Mouse (Mus musculus): ENCODE results near the gene Bcor. TPM values are rescaled to one million over a fixed set of nuclear protein-coding genes. Genes with fewer than 3 reads are reported as not detected.

The Bcor gene
- polyA plus RNA-seq, 1 experiment from 2014 or later, result 4.2 TPM

GRCm38 (mm10) chrX:12067031-12067430, 93.1 kb downstream of the Bcor start:
- Histone ChIP-seq H3K36me3 (ENCODE audit: control insufficient read depth, insufficient read depth) (no peaks in the 10 kb centered on the region), H3K4me3 (ENCODE audit: low read depth, low read length) (no peak overlapping the region), H3K9ac (ENCODE audit: low read depth, low read length) (no peak overlapping the region), H3K27me3 (replicated peaks; ENCODE audit: control insufficient read depth, insufficient read depth, low read length) (no peaks in the 10 kb centered on the region), H3K27ac (ENCODE audit: low read depth, low read length) (no peak overlapping the region), H3K9me3 (ENCODE audit: control insufficient read depth) (no peaks in the 10 kb centered on the region), H3K4me1 (replicated peaks; ENCODE audit: control insufficient read depth, insufficient read depth, low read length) (peaks cover 3% of the 10 kb centered on the region; the same call in 1 of the 2 replicates), H3K4me2 (replicated peaks; ENCODE audit: low read depth) (no peak overlapping the region)
- no peak for TF ChIP-seq CTCF (IDR thresholded peaks at IDR 0.05; ENCODE audit: low read depth)
- WGBS, result 41% methylated on average over 6 of the region's 6 CpGs
- ATAC-seq, result no peak

DNA sequence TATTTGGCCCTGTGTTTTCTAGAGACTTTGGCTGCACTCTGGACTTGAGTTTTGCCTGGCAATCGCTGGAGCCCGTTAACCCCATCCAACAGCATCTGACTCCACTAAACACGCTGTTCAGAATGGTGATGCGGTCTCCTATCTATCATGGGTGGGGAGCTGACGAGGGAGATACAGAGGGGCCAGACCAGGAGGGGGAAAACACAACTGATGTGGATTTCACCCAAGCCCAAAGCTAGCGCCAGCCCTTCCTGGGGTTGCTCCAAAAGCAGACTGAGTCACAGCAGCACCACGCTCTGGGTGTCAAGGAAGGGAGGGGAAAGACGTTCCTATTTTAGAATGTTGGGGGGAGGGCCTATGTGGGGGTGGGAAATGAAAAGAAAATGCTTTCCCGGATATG, 94.4 kb downstream of the Bcor start:
- no peaks in the 10 kb centered on the region for H3K4me1 ChIP-seq (replicated peaks; ENCODE audit: control insufficient read depth, insufficient read depth, low read length)
- no peak for TF ChIP-seq CTCF (IDR thresholded peaks at IDR 0.05; ENCODE audit: low read depth)
- H3K9ac ChIP-seq (ENCODE audit: low read depth, low read length), result no peak overlapping the region
- ATAC-seq, result no peak
- no peaks in the 10 kb centered on the region for H3K27me3 ChIP-seq (replicated peaks; ENCODE audit: control insufficient read depth, insufficient read depth, low read length)
- H3K27ac ChIP-seq (ENCODE audit: low read depth, low read length), result no peak overlapping the region
- H3K4me2 ChIP-seq (replicated peaks; ENCODE audit: low read depth), result no peak overlapping the region
- no peaks in the 10 kb centered on the region for H3K9me3 ChIP-seq (ENCODE audit: control insufficient read depth)
- H3K36me3 ChIP-seq (ENCODE audit: control insufficient read depth, insufficient read depth), result no peaks in the 10 kb centered on the region
- 39% methylated on average over 9 of the region's 9 CpGs for WGBS
- H3K4me3 ChIP-seq (ENCODE audit: low read depth, low read length), result no peak overlapping the region

DNA sequence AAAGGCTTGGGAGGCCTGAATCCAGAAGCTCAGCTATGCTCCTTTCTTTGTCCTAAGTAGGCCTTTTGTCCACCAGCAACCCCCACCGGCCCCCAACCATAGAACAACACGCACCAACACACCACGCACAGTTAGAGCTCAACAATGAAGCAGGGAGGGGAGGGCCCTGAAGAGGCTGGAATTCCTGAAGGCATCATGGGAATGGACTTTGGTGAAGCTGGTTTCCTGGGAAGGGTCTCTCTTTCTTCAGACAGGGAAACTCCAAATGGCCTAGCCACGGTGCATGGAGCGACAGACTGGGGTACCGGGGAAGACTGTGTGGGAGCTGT, 97.3 kb downstream of the Bcor start:
- H3K4me2 ChIP-seq (replicated peaks; ENCODE audit: low read depth), result no peak overlapping the region
- H3K27ac ChIP-seq (ENCODE audit: low read depth, low read length), result no peak overlapping the region

GRCm38 (mm10) chrX:12062121-12062931, 97.8 kb downstream of the Bcor start:
- TF ChIP-seq CTCF (IDR thresholded peaks at IDR 0.05; ENCODE audit: low read depth), result no peak
- 40% methylated on average over 24 of the region's 24 CpGs for WGBS
- H3K27ac ChIP-seq (ENCODE audit: low read depth, low read length), result no peak overlapping the region
- no peaks in the 10 kb centered on the region for H3K27me3 ChIP-seq (replicated peaks; ENCODE audit: control insufficient read depth, insufficient read depth, low read length)
- H3K4me3 ChIP-seq (ENCODE audit: low read depth, low read length), result no peak overlapping the region
- H3K9ac ChIP-seq (ENCODE audit: low read depth, low read length), result no peak overlapping the region
- H3K4me2 ChIP-seq (replicated peaks; ENCODE audit: low read depth), result no peak overlapping the region
- H3K36me3 ChIP-seq (ENCODE audit: control insufficient read depth, insufficient read depth), result peaks cover 7% of the 10 kb centered on the region; the same call in 1 of the 2 replicates
- H3K9me3 ChIP-seq (ENCODE audit: control insufficient read depth), result no peaks in the 10 kb centered on the region
- H3K4me1 ChIP-seq (replicated peaks; ENCODE audit: control insufficient read depth, insufficient read depth, low read length), result no peaks in the 10 kb centered on the region
- no peak for ATAC-seq

More for the DNA sequence above, 97.3 kb downstream of the Bcor start:
- no peaks in the 10 kb centered on the region for H3K9me3 ChIP-seq (ENCODE audit: control insufficient read depth)
- no peaks in the 10 kb centered on the region for H3K4me1 ChIP-seq (replicated peaks; ENCODE audit: control insufficient read depth, insufficient read depth, low read length)
- WGBS, result 59% methylated on average over 6 of the region's 6 CpGs
- H3K4me3 ChIP-seq (ENCODE audit: low read depth, low read length), result no peak overlapping the region
- no peak for ATAC-seq
- H3K36me3 ChIP-seq (ENCODE audit: control insufficient read depth, insufficient read depth), result peaks cover 7% of the 10 kb centered on the region; the same call in 1 of the 2 replicates
- no peaks in the 10 kb centered on the region for H3K27me3 ChIP-seq (replicated peaks; ENCODE audit: control insufficient read depth, insufficient read depth, low read length)
- TF ChIP-seq CTCF (IDR thresholded peaks at IDR 0.05; ENCODE audit: low read depth), result no peak
- H3K9ac ChIP-seq (ENCODE audit: low read depth, low read length), result no peak overlapping the region

- no peak overlapping the region for H3K4me3 ChIP-seq (ENCODE audit: low read depth, low read length)
- no peak overlapping the region for H3K4me2 ChIP-seq (replicated peaks; ENCODE audit: low read depth)
- no peak overlapping the region for H3K27ac ChIP-seq (ENCODE audit: low read depth, low read length)
- ATAC-seq, result no peak
- TF ChIP-seq CTCF (IDR thresholded peaks at IDR 0.05; ENCODE audit: low read depth), result no peak
- no peak overlapping the region for H3K9ac ChIP-seq (ENCODE audit: low read depth, low read length)
- no peaks in the 10 kb centered on the region for H3K9me3 ChIP-seq (ENCODE audit: control insufficient read depth)
- H3K27me3 ChIP-seq (replicated peaks; ENCODE audit: control insufficient read depth, insufficient read depth, low read length), result no peaks in the 10 kb centered on the region
- no peaks in the 10 kb centered on the region for H3K4me1 ChIP-seq (replicated peaks; ENCODE audit: control insufficient read depth, insufficient read depth, low read length)
- H3K36me3 ChIP-seq (ENCODE audit: control insufficient read depth, insufficient read depth), result peaks cover 7% of the 10 kb centered on the region; the same call in 1 of the 2 replicates
- WGBS, result 67% methylated on average over 3 of the region's 3 CpGs
Observed at GRCm38 (mm10) chrX:12060848-12061247, 99.3 kb downstream of the Bcor start.

DNA sequence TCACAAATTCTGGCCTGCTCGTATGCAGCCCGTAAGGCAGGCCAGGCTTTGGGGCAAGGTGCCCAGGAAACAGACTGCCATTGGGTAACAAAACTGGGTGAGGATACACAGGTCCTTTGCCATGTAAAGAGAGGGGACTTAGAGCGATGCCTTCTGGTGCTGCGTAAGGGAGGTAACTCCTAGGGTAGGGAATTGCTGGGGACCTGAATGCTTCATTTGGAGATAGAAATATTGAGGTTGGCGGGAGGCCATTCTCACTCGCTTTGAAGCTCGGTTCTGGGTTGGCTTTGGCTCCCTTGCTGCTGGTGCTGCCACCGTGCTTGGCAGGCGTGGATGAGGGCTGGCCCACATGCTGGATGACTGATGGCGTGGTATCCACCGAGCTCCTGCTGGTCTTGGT, 102.9 kb downstream of the Bcor start:
- H3K27me3 ChIP-seq (replicated peaks; ENCODE audit: control insufficient read depth, insufficient read depth, low read length), result no peaks in the 10 kb centered on the region
- no peak overlapping the region for H3K4me3 ChIP-seq (ENCODE audit: low read depth, low read length)
- no peak overlapping the region for H3K27ac ChIP-seq (ENCODE audit: low read depth, low read length)
- H3K9me3 ChIP-seq (ENCODE audit: control insufficient read depth), result no peaks in the 10 kb centered on the region
- no peaks in the 10 kb centered on the region for H3K4me1 ChIP-seq (replicated peaks; ENCODE audit: control insufficient read depth, insufficient read depth, low read length)
- peaks cover 7% of the 10 kb centered on the region; the same call in 1 of the 2 replicates for H3K36me3 ChIP-seq (ENCODE audit: control insufficient read depth, insufficient read depth)
- no peak for ATAC-seq
- WGBS, result 91% methylated on average over 11 of the region's 11 CpGs
- H3K4me2 ChIP-seq (replicated peaks; ENCODE audit: low read depth), result no peak overlapping the region
- no peak for TF ChIP-seq CTCF (IDR thresholded peaks at IDR 0.05; ENCODE audit: low read depth)
- no peak overlapping the region for H3K9ac ChIP-seq (ENCODE audit: low read depth, low read length)

Data from intestine, postnatal 0 days (tissue).